9 mouse cellular contexts compared by ENCODE assay signal in genomic region chr15:80225796-80226195, GRCm38 (mm10). TPM values are rescaled to one million over a fixed set of nuclear protein-coding genes. Genes with fewer than 3 reads are reported as not detected.
A peak's percentile ranks its signal among the peaks of the same experiment; 100 is the strongest.
DNase-seq lines count a peak whose midpoint lies in the region; ATAC-seq lines count a peak whose summit lies in the region.
"Had no signal": no experiment of that assay in that cellular context is flagged by ENCODE, and none has a peak within 500 bp of the region (broad histone marks: within the 10 kb centered on the region; RNA-seq: fewer than 3 reads in every experiment).

No protein-coding gene starts in this region.

- no peaks in the 10 kb centered on the region for H3K27me3 ChIP-seq in hindbrain, embryonic 11.5 days (ENCODE audit: control insufficient read depth, insufficient read depth, low read length)
- H3K27me3 ChIP-seq in hindbrain, embryonic 16.5 days (replicated peaks; ENCODE audit: control insufficient read depth, insufficient read depth, low read length) = no peaks in the 10 kb centered on the region
- no peaks in the 10 kb centered on the region for H3K27me3 ChIP-seq in embryonic facial prominence, embryonic 10.5 days (replicated peaks; ENCODE audit: low read depth, poor library complexity, severe bottlenecking)
- H3K27me3 ChIP-seq in neural tube, embryonic 11.5 days (ENCODE audit: control insufficient read depth, insufficient read depth, low read length) = no peaks in the 10 kb centered on the region

- H3K36me3 ChIP-seq in hindbrain, embryonic 11.5 days (ENCODE audit: control insufficient read depth, insufficient read depth, low read length) = no peaks in the 10 kb centered on the region
- H3K36me3 ChIP-seq in hindbrain, embryonic 16.5 days (ENCODE audit: control insufficient read depth, insufficient read depth, low read length) = no peaks in the 10 kb centered on the region
- H3K36me3 ChIP-seq in embryonic facial prominence, embryonic 10.5 days (replicated peaks) = no peaks in the 10 kb centered on the region
- no peaks in the 10 kb centered on the region for H3K36me3 ChIP-seq in neural tube, embryonic 11.5 days (ENCODE audit: control insufficient read depth, insufficient read depth, low read length)

- no peak overlapping the region for H3K4me3 ChIP-seq in hindbrain, embryonic 11.5 days (ENCODE audit: low read depth, low read length)
- no peak overlapping the region for H3K4me3 ChIP-seq in hindbrain, embryonic 16.5 days (ENCODE audit: low read length)
- no peak overlapping the region for H3K4me3 ChIP-seq in embryonic facial prominence, embryonic 10.5 days
- H3K4me3 ChIP-seq in neural tube, embryonic 11.5 days (ENCODE audit: low read depth, low read length) = no peak overlapping the region

- DNase-seq in hindbrain, embryonic 11.5 days (ENCODE audit: low spot score) = peak; percentile 71
- peak; percentile 67 for DNase-seq in CD4-positive helper T cell, adult 2 months (ENCODE audit: low read depth, low spot score)
- DNase-seq in adipocyte (ENCODE audit: low spot score) = peak; percentile 51
- peak; percentile 70 for DNase-seq in embryonic facial prominence, embryonic 10.5 days (ENCODE audit: low spot score)
- DNase-seq in large intestine, adult 2 months (ENCODE audit: low read depth, low spot score) = peak; percentile 40
- peak; percentile 60 for DNase-seq in neural tube, embryonic 11.5 days (ENCODE audit: low spot score)
- no peak for DNase-seq in ovary, postnatal 36 days (ENCODE audit: low spot score)

- H3K4me1 ChIP-seq in hindbrain, embryonic 11.5 days (replicated peaks; ENCODE audit: control insufficient read depth, insufficient read depth, low read length) = no peaks in the 10 kb centered on the region
- H3K4me1 ChIP-seq in hindbrain, embryonic 16.5 days (ENCODE audit: control insufficient read depth, insufficient read depth, low read depth, low read length) = no peaks in the 10 kb centered on the region; the same call in 1 of the 2 replicates
- peaks cover 13% of the 10 kb centered on the region; the same call in 1 of the 2 replicates for H3K4me1 ChIP-seq in embryonic facial prominence, embryonic 10.5 days
- H3K4me1 ChIP-seq in neural tube, embryonic 11.5 days (ENCODE audit: control insufficient read depth, insufficient read depth, low read length) = no peaks in the 10 kb centered on the region

- no peak overlapping the region for H3K9ac ChIP-seq in hindbrain, embryonic 11.5 days (ENCODE audit: low read depth, low read length)
- no peak overlapping the region for H3K9ac ChIP-seq in hindbrain, embryonic 16.5 days (ENCODE audit: low read depth, low read length)
- no peak overlapping the region for H3K9ac ChIP-seq in neural tube, embryonic 11.5 days (ENCODE audit: low read length)

- no peak overlapping the region for H3K27ac ChIP-seq in hindbrain, embryonic 11.5 days (ENCODE audit: low read depth, low read length)
- H3K27ac ChIP-seq in hindbrain, embryonic 16.5 days (ENCODE audit: low read depth, low read length) = no peak overlapping the region
- H3K27ac ChIP-seq in embryonic facial prominence, embryonic 10.5 days (replicated peaks) = no peak overlapping the region
- H3K27ac ChIP-seq in neural tube, embryonic 11.5 days (ENCODE audit: low read depth, low read length) = no peak overlapping the region

- no peak for ATAC-seq in hindbrain, embryonic 11.5 days (ENCODE audit: low FRiP score)
- no peak for ATAC-seq in hindbrain, embryonic 16.5 days
- no peak for ATAC-seq in neural tube, embryonic 11.5 days (ENCODE audit: insufficient read depth, low FRiP score, low TSS enrichment)

- H3K9me3 ChIP-seq in hindbrain, embryonic 11.5 days (ENCODE audit: control insufficient read depth, low read length) = no peaks in the 10 kb centered on the region
- H3K9me3 ChIP-seq in hindbrain, embryonic 16.5 days (ENCODE audit: control insufficient read depth, low read length) = no peaks in the 10 kb centered on the region
- H3K9me3 ChIP-seq in embryonic facial prominence, embryonic 10.5 days = no peaks in the 10 kb centered on the region
- H3K9me3 ChIP-seq in neural tube, embryonic 11.5 days (ENCODE audit: control insufficient read depth, low read length) = no peaks in the 10 kb centered on the region

- 46% methylated on average over 2 of the region's 2 CpGs for WGBS in hindbrain, embryonic 11.5 days
- 44% methylated on average over 2 of the region's 2 CpGs for WGBS in hindbrain, embryonic 16.5 days
- 45% methylated on average over 2 of the region's 2 CpGs for WGBS in embryonic facial prominence, embryonic 10.5 days
- WGBS in large intestine, adult 2 months = 46% methylated on average over 2 of the region's 2 CpGs
- WGBS in neural tube, embryonic 11.5 days = 47% methylated on average over 2 of the region's 2 CpGs

- H3K4me2 ChIP-seq in hindbrain, embryonic 11.5 days (replicated peaks; ENCODE audit: low read depth, low read length) = no peak overlapping the region
- no peak overlapping the region for H3K4me2 ChIP-seq in hindbrain, embryonic 16.5 days (ENCODE audit: low read length)
- no peak overlapping the region for H3K4me2 ChIP-seq in neural tube, embryonic 11.5 days (ENCODE audit: low read depth)

RNA-seq across cellular contexts. Expression of gene Mief1, which starts 8.0 kb away (rescaled TPM):
- 38.5 and 39.1 TPM in 2 replicates for polyA plus RNA-seq in hindbrain, embryonic 11.5 days (2014; fragmentation: Nextera tagmentation; extraction: Ambion mirVana)
- polyA plus RNA-seq in hindbrain, embryonic 16.5 days (2015; fragmentation: Nextera tagmentation; extraction: Ambion mirVana) = 29.0 and 38.1 TPM in 2 replicates
- polyA plus RNA-seq in embryonic facial prominence, embryonic 10.5 days (2016; fragmentation: Nextera tagmentation; extraction: Ambion mirVana) = 44.4 and 44.5 TPM in 2 replicates
- 13.7 and 23.4 TPM in 2 replicates for polyA plus RNA-seq in large intestine, adult 2 months (2012; rRNA removed)
- polyA plus RNA-seq in neural tube, embryonic 11.5 days (2014; fragmentation: Nextera tagmentation; extraction: Ambion mirVana) = 41.8 and 47.3 TPM in 2 replicates

RNA-seq across cellular contexts. Expression of gene AC140267.1, which starts 9.8 kb away (rescaled TPM):
- polyA plus RNA-seq in hindbrain, embryonic 11.5 days (2014; fragmentation: Nextera tagmentation; extraction: Ambion mirVana) = not detected in 2 replicates
- polyA plus RNA-seq in hindbrain, embryonic 16.5 days (2015; fragmentation: Nextera tagmentation; extraction: Ambion mirVana) = 4.9 TPM in 1 of 2 replicates, not detected in the other
- polyA plus RNA-seq in embryonic facial prominence, embryonic 10.5 days (2016; fragmentation: Nextera tagmentation; extraction: Ambion mirVana) = not detected in 2 replicates
- polyA plus RNA-seq in large intestine, adult 2 months (2012; rRNA removed) = not detected in 2 replicates
- polyA plus RNA-seq in neural tube, embryonic 11.5 days (2014; fragmentation: Nextera tagmentation; extraction: Ambion mirVana) = not detected in 2 replicates
- polyA plus RNA-seq: lung, embryonic 16.5 days had no signal

RNA-seq across cellular contexts. Expression of gene Atf4, which starts 29.2 kb away (rescaled TPM):
- 140 and 145 TPM in 2 replicates for polyA plus RNA-seq in hindbrain, embryonic 11.5 days (2014; fragmentation: Nextera tagmentation; extraction: Ambion mirVana)
- 116 and 117 TPM in 2 replicates for polyA plus RNA-seq in hindbrain, embryonic 16.5 days (2015; fragmentation: Nextera tagmentation; extraction: Ambion mirVana)
- 104 and 111 TPM in 2 replicates for polyA plus RNA-seq in embryonic facial prominence, embryonic 10.5 days (2016; fragmentation: Nextera tagmentation; extraction: Ambion mirVana)
- polyA plus RNA-seq in large intestine, adult 2 months (2012; rRNA removed) = 234 and 245 TPM in 2 replicates
- polyA plus RNA-seq in neural tube, embryonic 11.5 days (2014; fragmentation: Nextera tagmentation; extraction: Ambion mirVana) = 127 and 134 TPM in 2 replicates

RNA-seq across cellular contexts. Expression of gene Rps19bp1, which starts 38.3 kb away (rescaled TPM):
- 68.0 and 71.4 TPM in 2 replicates for polyA plus RNA-seq in hindbrain, embryonic 11.5 days (2014; fragmentation: Nextera tagmentation; extraction: Ambion mirVana)
- 70.6 and 70.7 TPM in 2 replicates for polyA plus RNA-seq in hindbrain, embryonic 16.5 days (2015; fragmentation: Nextera tagmentation; extraction: Ambion mirVana)
- 68.1 and 73.2 TPM in 2 replicates for polyA plus RNA-seq in embryonic facial prominence, embryonic 10.5 days (2016; fragmentation: Nextera tagmentation; extraction: Ambion mirVana)
- 28.7 TPM in 2 replicates for polyA plus RNA-seq in large intestine, adult 2 months (2012; rRNA removed)
- polyA plus RNA-seq in neural tube, embryonic 11.5 days (2014; fragmentation: Nextera tagmentation; extraction: Ambion mirVana) = 70.3 and 76.9 TPM in 2 replicates

RNA-seq across cellular contexts. Expression of gene Mgat3, which starts 52.3 kb away (rescaled TPM):
- polyA plus RNA-seq in hindbrain, embryonic 11.5 days (2014; fragmentation: Nextera tagmentation; extraction: Ambion mirVana) = 9.6 and 9.8 TPM in 2 replicates
- 15.7 and 15.8 TPM in 2 replicates for polyA plus RNA-seq in hindbrain, embryonic 16.5 days (2015; fragmentation: Nextera tagmentation; extraction: Ambion mirVana)
- 6.3 and 7.6 TPM in 2 replicates for polyA plus RNA-seq in embryonic facial prominence, embryonic 10.5 days (2016; fragmentation: Nextera tagmentation; extraction: Ambion mirVana)
- polyA plus RNA-seq in large intestine, adult 2 months (2012; rRNA removed) = 41.9 and 56.6 TPM in 2 replicates
- 11.6 and 12.3 TPM in 2 replicates for polyA plus RNA-seq in neural tube, embryonic 11.5 days (2014; fragmentation: Nextera tagmentation; extraction: Ambion mirVana)
